Comparison of ENCODE assay signal across 25 mouse cellular contexts in genomic region chr1:61742831-61743230, GRCm38 (mm10).
DNase-seq lines count a peak whose midpoint lies in the region; ATAC-seq and TF ChIP-seq lines count a peak whose summit lies in the region.
"Had no signal": no experiment of that assay in that cellular context is flagged by ENCODE, and none has a peak within 500 bp of the region (broad histone marks: within the 10 kb centered on the region; RNA-seq: fewer than 3 reads in every experiment).

No protein-coding gene starts in this region.

- no peak overlapping the region for H3K9ac ChIP-seq in heart, embryonic 11.5 days (ENCODE audit: low read depth, low read length)
- H3K9ac ChIP-seq in lung, embryonic 14.5 days = no peak overlapping the region
- H3K9ac ChIP-seq: embryonic facial prominence, embryonic 13.5 days; forebrain, embryonic 12.5 days; forebrain, embryonic 15.5 days; heart, embryonic 12.5 days; heart, embryonic 15.5 days; hindbrain, embryonic 14.5 days had no signal

- H3K4me2 ChIP-seq in heart, embryonic 11.5 days = no peak overlapping the region
- H3K4me2 ChIP-seq in lung, embryonic 14.5 days = no peak overlapping the region
- H3K4me2 ChIP-seq: embryonic facial prominence, embryonic 13.5 days; forebrain, embryonic 12.5 days; forebrain, embryonic 15.5 days; heart, embryonic 12.5 days; heart, embryonic 15.5 days; hindbrain, embryonic 14.5 days had no signal

- no peak for TF ChIP-seq CTCF in lung, embryonic 14.5 days (IDR thresholded peaks at IDR 0.05; ENCODE audit: low read depth)

- H3K4me1 ChIP-seq in heart, embryonic 11.5 days (ENCODE audit: control insufficient read depth, insufficient read depth, low read length) = no peaks in the 10 kb centered on the region
- no peaks in the 10 kb centered on the region for H3K4me1 ChIP-seq in lung, embryonic 14.5 days (ENCODE audit: insufficient read depth)
- H3K4me1 ChIP-seq: embryonic facial prominence, embryonic 10.5 days; embryonic facial prominence, embryonic 13.5 days; forebrain, embryonic 12.5 days; forebrain, embryonic 15.5 days; heart, embryonic 12.5 days; heart, embryonic 15.5 days had no signal

- no peaks in the 10 kb centered on the region for H3K36me3 ChIP-seq in heart, embryonic 11.5 days (ENCODE audit: control insufficient read depth, insufficient read depth, low read length)
- no peaks in the 10 kb centered on the region for H3K36me3 ChIP-seq in lung, embryonic 14.5 days (ENCODE audit: insufficient read depth)
- H3K36me3 ChIP-seq: embryonic facial prominence, embryonic 10.5 days; embryonic facial prominence, embryonic 13.5 days; forebrain, embryonic 12.5 days; forebrain, embryonic 15.5 days; heart, embryonic 12.5 days; heart, embryonic 15.5 days had no signal

- ATAC-seq in heart, embryonic 11.5 days (replicated peaks; ENCODE audit: insufficient number of reproducible peaks, low FRiP score, low TSS enrichment) = no peak
- ATAC-seq in lung, embryonic 14.5 days (ENCODE audit: insufficient read depth) = no peak
- ATAC-seq: CD4-positive, CD25-positive, alpha-beta regulatory T cell, adult 4 months; forebrain, embryonic 15.5 days; hindbrain, postnatal 0 days; inflammation-experienced regulatory T-cells, adult 6 months had no signal

- H3K9me3 ChIP-seq in heart, embryonic 11.5 days (replicated peaks; ENCODE audit: control insufficient read depth, low read length) = no peaks in the 10 kb centered on the region
- no peaks in the 10 kb centered on the region for H3K9me3 ChIP-seq in lung, embryonic 14.5 days (ENCODE audit: low read depth, low read length)
- H3K9me3 ChIP-seq: embryonic facial prominence, embryonic 10.5 days; embryonic facial prominence, embryonic 13.5 days; forebrain, embryonic 12.5 days; forebrain, embryonic 15.5 days; heart, embryonic 12.5 days; heart, embryonic 15.5 days had no signal

- H3K27ac ChIP-seq in heart, embryonic 11.5 days (ENCODE audit: low read depth, low read length) = no peak overlapping the region
- no peak overlapping the region for H3K27ac ChIP-seq in lung, embryonic 14.5 days (ENCODE audit: low read depth)
- H3K27ac ChIP-seq: embryonic facial prominence, embryonic 10.5 days; embryonic facial prominence, embryonic 13.5 days; forebrain, embryonic 12.5 days; forebrain, embryonic 15.5 days; heart, embryonic 15.5 days; hindbrain, embryonic 14.5 days; hindbrain, postnatal 0 days had no signal

- no peaks in the 10 kb centered on the region for H3K27me3 ChIP-seq in heart, embryonic 11.5 days (ENCODE audit: control insufficient read depth, insufficient read depth, low read length)
- no peaks in the 10 kb centered on the region for H3K27me3 ChIP-seq in lung, embryonic 14.5 days (ENCODE audit: insufficient read depth, low read length)
- H3K27me3 ChIP-seq: embryonic facial prominence, embryonic 13.5 days; forebrain, embryonic 12.5 days; forebrain, embryonic 15.5 days; heart, embryonic 12.5 days; heart, embryonic 15.5 days had no signal

- DNase-seq in heart, adult 11 months = peak; percentile 85
- peak; percentile 24 for DNase-seq in lung, embryonic 14.5 days
- DNase-seq in lung, postnatal 25 days (ENCODE audit: low spot score) = no peak
- DNase-seq in lung, postnatal 36 days = peak; percentile 4
- DNase-seq in lung, postnatal 14 days = no peak
- DNase-seq: adrenal gland, adult 2 months; adrenal gland, postnatal 14 days; cerebellum, adult 11-12 months; cerebellum, adult 8-10 months; cerebellum, postnatal 36 days; embryo, embryonic 11 days; gastrocnemius, postnatal 25 days; heart, postnatal 4 days had no signal

- H3K4me3 ChIP-seq in heart, embryonic 11.5 days (ENCODE audit: low read depth, low read length) = no peak overlapping the region
- no peak overlapping the region for H3K4me3 ChIP-seq in lung, embryonic 14.5 days (ENCODE audit: low read depth, low read length)
- H3K4me3 ChIP-seq: embryonic facial prominence, embryonic 10.5 days; embryonic facial prominence, embryonic 13.5 days; erythroblast, embryonic 14.5 days; forebrain, embryonic 12.5 days; forebrain, embryonic 15.5 days; heart, embryonic 12.5 days; heart, embryonic 15.5 days had no signal

Comparison
In these comparisons a context has a peak if more than half of its experiments do, and no peak if none do; other contexts are left out.
1. DNase-seq: peak in heart, adult 11 months (single experiment), lung, embryonic 14.5 days (single experiment) and lung, postnatal 36 days (single experiment); none in lung, postnatal 25 days (single experiment) and lung, postnatal 14 days (single experiment).